Mouse (Mus musculus) hindbrain, embryonic 10.5 days (tissue): ENCODE results near the gene Foxk1. TPM values are rescaled to one million over a fixed set of nuclear protein-coding genes. Genes with fewer than 3 reads are reported as not detected.

Experiments
- DNase-seq: peaks from one replicate; pipeline ENCODE4 v3.0.0-alpha.2; 2017; ENCODE audit warnings: low spot score
- H3K27ac ChIP-seq: fragments of 300-500 bp; sonication (generic); 2 replicates; pipeline ENCODE4 v1.5.1; 2016; ENCODE audit warnings: mild to moderate bottlenecking, moderate library complexity
- H3K27me3 ChIP-seq: fragments of 300-500 bp; sonication (generic); 2 replicates; pipeline ENCODE4 v1.6.1; 2016; ENCODE audit warnings: mild to moderate bottlenecking; ENCODE audit not compliant: poor library complexity, insufficient read depth, severe bottlenecking
- H3K36me3 ChIP-seq: fragments of 300-500 bp; sonication (generic); 2 replicates; pipeline ENCODE4 v1.6.1; 2016; ENCODE audit warnings: mild to moderate bottlenecking, moderate library complexity
- H3K4me1 ChIP-seq: fragments of 300-500 bp; sonication (generic); replicated peaks from 2 replicates; pipeline ENCODE4 v1.6.1; 2016; ENCODE audit warnings: mild to moderate bottlenecking
- H3K4me3 ChIP-seq: fragments of 300-500 bp; sonication (generic); 2 replicates; pipeline ENCODE4 v1.5.1; 2016; ENCODE audit warnings: mild to moderate bottlenecking, moderate library complexity
- H3K9me3 ChIP-seq: fragments of 300-500 bp; sonication (generic); 2 replicates; pipeline ENCODE4 v1.6.1; 2016; ENCODE audit warnings: mild to moderate bottlenecking, moderate library complexity
- WGBS: fragments of 180-500 bp; shearing (Covaris S2); methylation state at CpG from one replicate; pipeline ENCODE4 v1.1.7; 2016; 5-methylcytosine and 5-hydroxymethylcytosine counted together
- polyA plus RNA-seq: library from polyadenylated mRNA; unstranded; fragments of >200 nt; fragmentation: Nextera tagmentation; extraction: Ambion mirVana; gene quantifications from 2 replicates; pipeline ENCODE4 v1.2.1, GENCODE M21; 2016

Foxk1 gene
- polyA plus RNA-seq, 1 experiment from 2014 or later, result 5.2 TPM

- no peak overlapping the region for H3K27ac ChIP-seq
- H3K27me3 ChIP-seq, result no peaks in the 10 kb centered on the region
- H3K4me1 ChIP-seq, result peaks cover 18% of the 10 kb centered on the region
- H3K4me3 ChIP-seq, result no peak overlapping the region
- 91% methylated on average over 5 of the region's 5 CpGs for WGBS
- H3K36me3 ChIP-seq, result no peaks in the 10 kb centered on the region
- DNase-seq, result no peak
- H3K9me3 ChIP-seq, result no peaks in the 10 kb centered on the region
These were observed 82.3 kb downstream of the Foxk1 start for GRCm38 (mm10) chr5:142483581-142483980.

GRCm38 (mm10) chr5:142486654-142487053, 85.4 kb downstream of the Foxk1 start:
- peak overlapping the region; percentile 4; the same call in 1 of the 2 replicates for H3K27ac ChIP-seq

DNA sequence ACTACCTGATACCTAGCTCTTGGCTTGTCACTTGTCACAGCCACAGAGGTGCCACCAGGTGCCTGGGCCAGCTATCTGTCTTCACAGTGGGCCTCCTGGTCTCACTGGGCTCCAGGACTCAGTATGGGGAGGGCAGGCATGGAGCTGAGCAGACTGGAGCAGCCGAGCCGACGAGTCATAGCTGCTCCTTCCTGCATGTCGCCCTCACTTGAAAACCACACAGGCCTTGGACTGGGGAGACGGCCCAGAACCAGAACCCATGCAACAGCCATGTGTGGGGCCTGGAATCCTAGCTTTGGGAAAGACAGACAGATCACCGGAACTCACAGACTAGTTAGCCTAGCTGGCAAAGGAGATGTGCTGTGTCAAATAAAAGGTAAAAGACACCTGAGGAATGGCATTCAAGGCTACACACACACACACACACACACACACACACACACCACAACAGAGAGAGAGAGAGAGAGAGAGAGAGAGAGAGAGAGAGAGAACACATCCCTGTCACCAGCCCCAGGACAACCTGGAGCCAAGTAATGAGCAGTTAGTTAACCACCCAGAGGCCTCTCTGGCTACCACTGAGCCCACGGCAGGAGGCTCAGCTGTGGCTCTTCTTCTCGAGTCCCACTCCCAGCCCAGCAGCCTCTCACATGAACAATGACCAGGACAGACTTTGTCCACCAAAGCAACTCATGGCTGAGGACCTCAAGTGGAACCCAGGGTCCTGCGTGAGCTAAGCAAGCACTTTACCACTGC, 88.8 kb downstream of the Foxk1 start:
- no peaks in the 10 kb centered on the region for H3K9me3 ChIP-seq
- WGBS, result 79% methylated on average over 9 of the region's 9 CpGs
- no peak overlapping the region for H3K4me3 ChIP-seq
- no peaks in the 10 kb centered on the region for H3K36me3 ChIP-seq
- no peak for DNase-seq
- H3K27ac ChIP-seq, result no peak overlapping the region
- peaks cover 11% of the 10 kb centered on the region; the same call in 1 of the 2 replicates for H3K4me1 ChIP-seq
- no peaks in the 10 kb centered on the region for H3K27me3 ChIP-seq

More at GRCm38 (mm10) chr5:142486654-142487053, 85.4 kb downstream of the Foxk1 start:
- peaks cover 12% of the 10 kb centered on the region; the same call in 1 of the 2 replicates for H3K4me1 ChIP-seq
- no peak overlapping the region for H3K4me3 ChIP-seq
- 71% methylated on average over 9 of the region's 9 CpGs for WGBS
- no peaks in the 10 kb centered on the region for H3K9me3 ChIP-seq
- no peaks in the 10 kb centered on the region for H3K27me3 ChIP-seq
- H3K36me3 ChIP-seq, result no peaks in the 10 kb centered on the region
- DNase-seq, result no peak

- H3K4me3 ChIP-seq, result no peak overlapping the region
- H3K9me3 ChIP-seq, result no peaks in the 10 kb centered on the region
- no peaks in the 10 kb centered on the region for H3K36me3 ChIP-seq
- 89% methylated on average over 3 of the region's 3 CpGs for WGBS
- no peak overlapping the region for H3K27ac ChIP-seq
- H3K4me1 ChIP-seq, result no peaks in the 10 kb centered on the region
- no peaks in the 10 kb centered on the region for H3K27me3 ChIP-seq
- no peak for DNase-seq
These were observed 92.0 kb downstream of the Foxk1 start for GRCm38 (mm10) chr5:142493307-142493706.

- H3K27me3 ChIP-seq, result no peaks in the 10 kb centered on the region
These were observed 94.2 kb downstream of the Foxk1 start for GRCm38 (mm10) chr5:142495321-142496096.

GRCm38 (mm10) chr5:142498964-142499363, 97.7 kb downstream of the Foxk1 start:
- Histone ChIP-seq H3K4me1 (peaks cover 22% of the 10 kb centered on the region), H3K36me3 (no peaks in the 10 kb centered on the region), H3K4me3 (no peak overlapping the region), H3K27me3 (no peaks in the 10 kb centered on the region), H3K27ac (no peak overlapping the region), H3K9me3 (no peaks in the 10 kb centered on the region)
- DNase-seq, result peak; percentile 60
- 28% methylated on average over 3 of the region's 3 CpGs for WGBS

More at GRCm38 (mm10) chr5:142495321-142496096, 94.2 kb downstream of the Foxk1 start:
- DNase-seq, result no peak
- Histone ChIP-seq H3K4me1 (peaks cover 11% of the 10 kb centered on the region), H3K9me3 (no peaks in the 10 kb centered on the region), H3K4me3 (no peak overlapping the region), H3K27ac (no peak overlapping the region), H3K36me3 (no peaks in the 10 kb centered on the region)
- 59% methylated on average over 14 of the region's 14 CpGs for WGBS

GRCm38 (mm10) chr5:142500918-142501317, 99.6 kb downstream of the Foxk1 start:
- Histone ChIP-seq H3K36me3 (no peaks in the 10 kb centered on the region), H3K27ac (no peak overlapping the region), H3K4me1 (peaks cover 22% of the 10 kb centered on the region), H3K9me3 (no peaks in the 10 kb centered on the region), H3K27me3 (no peaks in the 10 kb centered on the region), H3K4me3 (no peak overlapping the region)
- DNase-seq, result no peak
- 84% methylated on average over 10 of the region's 10 CpGs for whole genome bisulfite sequencing

DNA sequence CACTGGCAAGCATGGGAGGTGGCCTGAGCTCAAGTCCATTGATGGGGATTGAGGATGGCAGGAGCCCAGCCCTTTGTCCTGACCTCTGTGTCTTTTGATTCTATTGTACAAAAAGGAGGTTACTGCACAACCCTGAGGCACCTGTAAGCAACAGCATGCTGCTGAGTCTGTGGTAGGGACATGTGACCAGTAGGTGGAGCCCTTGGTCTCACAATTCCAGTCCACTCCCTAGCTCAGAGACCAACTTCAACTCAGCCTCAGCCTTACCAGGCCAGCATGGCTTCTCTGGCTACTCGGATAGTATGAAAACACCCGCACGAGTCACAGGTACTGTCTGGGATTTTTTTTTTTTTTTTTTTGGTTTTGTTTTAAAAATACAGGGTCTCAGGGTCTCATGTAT, 101.1 kb downstream of the Foxk1 start:
- H3K36me3 ChIP-seq, result no peaks in the 10 kb centered on the region; the same call in 1 of the 2 replicates
- no peaks in the 10 kb centered on the region for H3K27me3 ChIP-seq
- no peak overlapping the region for H3K27ac ChIP-seq
- 10% methylated on average over 3 of the region's 3 CpGs for WGBS
- H3K9me3 ChIP-seq, result no peaks in the 10 kb centered on the region
- H3K4me1 ChIP-seq, result peaks cover 22% of the 10 kb centered on the region
- DNase-seq, result peak; percentile 83
- H3K4me3 ChIP-seq, result no peak overlapping the region

GRCm38 (mm10) chr5:142504175-142504574, 102.9 kb downstream of the Foxk1 start:
- peaks cover 6% of the 10 kb centered on the region for H3K27me3 ChIP-seq
- H3K27ac ChIP-seq, result no peak overlapping the region
- H3K4me1 ChIP-seq, result peaks cover 27% of the 10 kb centered on the region
- H3K9me3 ChIP-seq, result no peaks in the 10 kb centered on the region
- no peaks in the 10 kb centered on the region; the same call in 1 of the 2 replicates for H3K36me3 ChIP-seq
- DNase-seq, result no peak
- H3K4me3 ChIP-seq, result no peak overlapping the region
- WGBS, result 81% methylated on average over 3 of the region's 3 CpGs

DNA sequence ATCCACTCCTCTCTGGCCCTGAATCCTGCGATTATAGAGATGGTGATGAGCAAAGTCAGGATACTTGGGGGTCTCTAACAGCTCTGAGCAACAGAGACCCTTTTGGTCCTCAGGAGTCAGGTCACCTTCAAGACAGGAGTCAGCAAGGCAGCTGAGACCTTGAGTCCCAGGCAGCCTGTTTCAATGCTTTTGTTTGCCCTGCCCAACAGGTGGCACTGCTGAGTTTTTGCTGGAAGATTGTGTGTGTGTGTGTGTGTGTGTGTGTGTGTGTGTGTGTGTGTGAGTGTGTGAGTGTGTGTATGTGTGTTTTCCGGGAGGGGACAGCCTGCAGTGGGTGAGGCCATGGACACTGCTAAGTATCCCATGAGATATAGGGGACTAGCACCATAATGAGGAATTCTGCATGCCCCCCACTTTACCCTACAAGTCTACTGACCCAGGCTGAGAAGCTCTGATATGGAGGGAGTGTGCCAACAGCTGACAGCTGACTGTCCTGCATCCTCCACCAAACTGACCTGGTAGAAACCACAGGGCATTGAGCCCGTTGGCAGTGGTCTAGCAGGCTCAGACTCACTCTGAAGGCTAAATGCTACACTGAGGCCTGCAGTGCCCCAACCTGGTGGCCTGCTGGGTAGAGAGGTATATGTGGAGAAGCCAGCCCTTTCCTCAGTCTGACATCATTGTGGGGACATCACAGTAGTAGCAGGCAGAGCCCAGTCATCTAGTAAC, 104.6 kb downstream of the Foxk1 start:
- H3K27ac ChIP-seq, result no peak overlapping the region
- no peaks in the 10 kb centered on the region for H3K9me3 ChIP-seq
- no peak for DNase-seq
- 73% methylated on average over 3 of the region's 3 CpGs for WGBS
- H3K4me3 ChIP-seq, result no peak overlapping the region
- H3K27me3 ChIP-seq, result peaks cover 18% of the 10 kb centered on the region
- H3K36me3 ChIP-seq, result no peaks in the 10 kb centered on the region; the same call in 1 of the 2 replicates
- peaks cover 24% of the 10 kb centered on the region for H3K4me1 ChIP-seq

GRCm38 (mm10) chr5:142509141-142510060, 108.1 kb downstream of the Foxk1 start:
- H3K4me1 ChIP-seq, result peaks cover 17% of the 10 kb centered on the region
- 12% methylated on average over 15 of the region's 15 CpGs for WGBS
- peak overlapping the region; percentile 25 for H3K4me3 ChIP-seq
- no peaks in the 10 kb centered on the region for H3K9me3 ChIP-seq
- H3K36me3 ChIP-seq, result no peaks in the 10 kb centered on the region; the same call in 1 of the 2 replicates
- H3K27me3 ChIP-seq, result peaks cover 21% of the 10 kb centered on the region
- no peak for DNase-seq
- H3K27ac ChIP-seq, result peak overlapping the region; percentile 75

- no peaks in the 10 kb centered on the region; the same call in 1 of the 2 replicates for H3K36me3 ChIP-seq
- peaks cover 21% of the 10 kb centered on the region for H3K27me3 ChIP-seq
- peaks cover 17% of the 10 kb centered on the region for H3K4me1 ChIP-seq
- 55% methylated on average over 7 of the region's 7 CpGs for WGBS
- H3K9me3 ChIP-seq, result no peaks in the 10 kb centered on the region
- H3K4me3 ChIP-seq, result no peak overlapping the region
- peak overlapping the region; percentile 75 for H3K27ac ChIP-seq
- DNase-seq, result no peak
These were observed 108.7 kb downstream of the Foxk1 start for GRCm38 (mm10) chr5:142510061-142510414.
